Mouse (Mus musculus) spleen, adult 12 weeks (tissue): ENCODE results near the gene Pmis2.

ENCODE experiments used
- DNase-seq: peaks from one replicate; pipeline ENCODE4 v3.0.0; 2022; ENCODE audit warnings: low spot score

Pmis2 gene

GRCm38 (mm10) chr7:30671480-30671879 lies at the start of gene Pmis2:
Gene Pmis2 (minus strand): TSS chr7:30671605.
- DNase-seq, result no peak

GRCm38 (mm10) chr7:30719669-30720068 lies 48.3 kb upstream of the Pmis2 start:
- no peak for DNase-seq

GRCm38 (mm10) chr7:30717716-30718046 lies 46.3 kb upstream of the Pmis2 start:
- DNase-seq, result no peak

GRCm38 (mm10) chr7:30717006-30717715 lies 45.8 kb upstream of the Pmis2 start:
- DNase-seq, result peak; percentile 66

GRCm38 (mm10) chr7:30711942-30712341 lies 40.5 kb upstream of the Pmis2 start, which contains the start of gene Atp4a:
Gene Atp4a (plus strand): TSS chr7:30712209.
- no peak for DNase-seq

GRCm38 (mm10) chr7:30707441-30707840 lies 36.0 kb upstream of the Pmis2 start:
- DNase-seq, result no peak

- no peak for DNase-seq
Measured at GRCm38 (mm10) chr7:30706214-30706882, 34.9 kb upstream of the Pmis2 start.

GRCm38 (mm10) chr7:30698589-30698988 lies 27.2 kb upstream of the Pmis2 start, which contains the start of gene 2200002J24Rik:
Gene 2200002J24Rik (plus strand): TSS chr7:30698926.
- DNase-seq, result no peak

- DNase-seq, result no peak
Measured at GRCm38 (mm10) chr7:30698101-30698500, 26.7 kb upstream of the Pmis2 start.

GRCm38 (mm10) chr7:30688325-30688724 lies 16.9 kb upstream of the Pmis2 start:
- DNase-seq, result no peak

- DNase-seq, result no peak
Measured at GRCm38 (mm10) chr7:30683425-30683824, 12.0 kb upstream of the Pmis2 start.

- DNase-seq, result no peak
Measured at GRCm38 (mm10) chr7:30681897-30682296, 10.5 kb upstream of the Pmis2 start.

GRCm38 (mm10) chr7:30678263-30678975 lies 7.0 kb upstream of the Pmis2 start:
- DNase-seq, result no peak

GRCm38 (mm10) chr7:30669229-30669628 lies 2.2 kb downstream of the Pmis2 start:
- no peak for DNase-seq

- DNase-seq, result no peak
Measured at GRCm38 (mm10) chr7:30665321-30665720, 6.1 kb downstream of the Pmis2 start.

- peak; percentile 80 for DNase-seq
Measured at GRCm38 (mm10) chr7:30664529-30665200, 6.7 kb downstream of the Pmis2 start, which contains the start of gene Haus5. Gene Haus5 (minus strand): TSS chr7:30664994.

- DNase-seq, result peak; percentile 95
Measured at GRCm38 (mm10) chr7:30649591-30650540, 21.5 kb downstream of the Pmis2 start, which contains the start of gene Rbm42. Gene Rbm42 (minus strand): TSS chr7:30650317.

GRCm38 (mm10) chr7:30639083-30639482 lies 32.3 kb downstream of the Pmis2 start:
- DNase-seq, result no peak

GRCm38 (mm10) chr7:30636395-30636794 lies 35.0 kb downstream of the Pmis2 start:
- DNase-seq, result no peak

- DNase-seq, result no peak
Measured at GRCm38 (mm10) chr7:30635752-30636151, 35.7 kb downstream of the Pmis2 start, which contains the start of gene Etv2. Gene Etv2 (minus strand): TSS chr7:30635852.

GRCm38 (mm10) chr7:30634621-30635020 lies 36.8 kb downstream of the Pmis2 start:
- peak; percentile 44 for DNase-seq
